Mouse (Mus musculus) heart, postnatal 14 days (tissue): ENCODE results near the gene Olfr130. TPM values are rescaled to one million over a fixed set of nuclear protein-coding genes. Genes with fewer than 3 reads are reported as not detected.

Experiments used
- DNase-seq, 2 experiments: peaks; one replicate each; pipeline ENCODE4 v3.0.0; 2021 to 2022
- intact Hi-C: fragments of 180-260 bp; cut with DNase I; formaldehyde crosslinking; loops from one replicate; pipeline ENCODE4 v1.15.1; 2025
- long read RNA-seq, 2 experiments: library from polyadenylated mRNA; stranded (forward); transcript quantifications; one replicate each; pipeline ENCODE4 v2.0.0; 2021
- total RNA-seq, 2 experiments: library from RNA; stranded (reverse); gene quantifications; 2 replicates each; pipeline ENCODE4 v1.2.3; 2021

The Olfr130 gene
- not detected for total RNA-seq
- long read RNA-seq, experiment 1: 0 reads
- long read RNA-seq, experiment 2: 0 reads

DNA sequence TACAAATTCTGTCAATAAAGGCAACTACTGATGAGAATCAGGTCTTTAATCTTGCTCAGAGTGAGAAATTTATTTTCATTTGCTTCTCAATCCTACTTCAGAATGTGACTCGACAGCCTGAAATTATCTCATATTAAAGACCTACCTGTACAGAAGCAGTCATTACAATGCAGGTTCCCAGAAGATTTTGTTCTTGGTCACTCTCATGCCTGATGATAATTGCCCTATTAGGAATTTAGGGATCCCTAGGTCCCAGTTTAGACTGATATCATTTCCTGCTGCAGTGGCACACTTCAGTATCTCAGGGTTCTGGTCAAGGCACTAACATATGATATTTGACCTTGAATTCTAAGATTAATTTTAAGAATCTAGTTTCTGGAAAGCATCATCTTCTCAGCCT, at the start of gene Olfr130:
TSS of gene Olfr130 (plus strand) at position 301 of the 400 bp plus-strand sequence.
- no peak for DNase-seq
- intact Hi-C loops: no loop called here

DNA sequence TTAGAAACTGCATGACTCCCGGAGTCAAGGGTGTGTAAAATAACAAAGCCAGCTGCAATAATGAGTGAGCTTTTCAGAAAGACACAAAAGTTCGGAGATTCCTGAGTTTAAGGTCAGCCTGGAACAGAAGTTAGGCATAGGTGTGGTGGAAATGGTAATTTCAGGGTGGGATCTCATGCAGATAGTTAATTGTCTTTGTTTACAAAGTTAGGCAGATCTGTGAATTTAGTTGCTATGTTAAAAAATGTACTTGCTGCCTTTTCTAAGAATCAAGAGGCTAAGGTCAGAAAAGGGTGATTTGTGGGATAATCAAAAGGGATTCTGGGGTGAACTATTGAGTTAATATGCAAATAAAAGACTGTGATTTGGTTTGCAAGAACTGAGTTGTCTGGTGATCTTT, 47.4 kb upstream of the Olfr130 start:
- DNase-seq: no peak
- intact Hi-C loops: no loop called here

DNA sequence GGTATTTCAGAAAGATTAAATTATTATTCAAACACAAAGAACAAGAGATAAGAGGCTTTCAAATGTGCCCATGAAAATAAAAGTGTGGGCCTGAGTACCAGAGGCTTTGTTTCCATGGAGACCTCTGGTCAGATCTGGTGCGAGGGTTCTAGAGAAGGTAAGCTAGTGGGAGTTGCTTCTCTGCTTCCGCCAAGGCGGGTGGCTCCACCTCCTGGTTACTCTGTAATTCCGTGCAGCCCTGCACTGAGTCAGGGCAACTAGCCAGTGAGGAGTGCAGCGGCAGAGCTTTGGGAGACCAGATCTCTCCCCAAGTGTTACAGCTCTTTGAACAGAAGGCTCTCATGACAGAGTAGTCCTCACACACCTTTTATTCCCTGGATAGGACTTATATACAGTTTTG, 37.4 kb upstream of the Olfr130 start:
- DNase-seq: no peak
- intact Hi-C loops: no loop called here

DNA sequence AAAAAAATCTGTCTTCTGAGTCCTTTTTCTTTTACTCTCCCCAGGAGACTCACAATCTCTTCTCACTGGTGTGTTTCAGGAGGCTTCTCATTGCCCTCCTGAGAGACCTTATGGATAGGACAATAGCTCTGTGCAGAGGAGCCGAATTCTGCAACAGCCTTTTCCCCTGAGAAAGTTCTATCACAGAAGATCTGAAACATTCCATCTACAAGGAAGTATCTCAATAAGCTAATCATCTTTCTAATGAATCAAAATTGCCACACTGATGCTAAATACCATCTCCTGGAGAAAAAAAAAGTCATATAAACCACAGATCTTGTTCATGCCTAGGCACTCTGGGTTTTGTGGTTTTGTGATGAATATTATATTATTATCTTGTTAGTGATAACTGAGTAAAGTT, 3.7 kb upstream of the Olfr130 start, which contains the start of gene Olfr129:
TSS of gene Olfr129 (minus strand) at position 101 of the 400 bp plus-strand sequence.
- intact Hi-C loops: no loop called here

DNA sequence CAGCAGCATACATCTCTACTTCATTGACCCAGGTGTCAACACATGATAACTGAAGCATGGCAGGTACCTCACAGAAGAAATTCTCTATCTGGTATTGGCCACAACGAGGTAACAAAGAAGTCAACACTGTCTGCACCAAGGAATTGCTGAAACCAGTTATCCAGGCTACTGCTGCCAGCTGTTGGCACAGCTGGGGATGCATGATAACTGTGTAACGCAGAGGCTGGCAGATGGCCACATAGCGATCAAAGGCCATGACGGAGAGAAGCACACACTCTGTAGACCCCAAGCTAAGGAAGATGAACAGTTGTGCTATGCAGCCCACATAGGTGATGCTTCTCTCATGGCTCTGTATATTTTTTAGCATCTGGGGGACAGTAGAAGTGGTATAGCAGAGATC, 18.6 kb downstream of the Olfr130 start:
- intact Hi-C loops: no loop called here
- no peak for DNase-seq

More for the DNA sequence above, 3.7 kb upstream of the Olfr130 start, which contains the start of gene Olfr129:
- no peak for DNase-seq

DNA sequence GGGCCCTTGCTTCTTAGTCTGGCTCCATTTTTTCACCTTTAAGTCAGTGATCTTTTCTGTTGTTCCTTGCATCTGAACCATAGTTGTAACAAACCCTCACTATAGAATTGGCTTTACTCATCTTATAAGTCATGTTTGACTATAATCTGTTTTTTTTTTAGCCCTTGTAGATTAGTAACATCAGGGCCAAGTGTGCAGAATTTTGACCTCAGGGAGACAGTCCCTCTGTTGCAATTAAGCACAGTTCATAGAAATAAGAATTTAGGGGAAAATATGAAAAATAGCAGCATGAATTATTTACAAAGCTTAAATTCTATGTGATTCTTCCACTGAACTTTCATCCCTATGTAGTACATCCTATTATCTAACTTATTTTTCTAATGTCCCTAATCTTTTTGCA, 24.9 kb downstream of the Olfr130 start, which contains the start of gene Olfr131:
TSS of gene Olfr131 (minus strand) at position 101 of the 400 bp plus-strand sequence.
- intact Hi-C loops: no loop called here
- no peak for DNase-seq

Other genes with a start within 250 kb of the Olfr130 start
- gene Olfr125, start 231.0 kb upstream of the Olfr130 start, total RNA-seq: not detected
- gene Olfr126, start 216.4 kb upstream of the Olfr130 start, total RNA-seq: not detected
- not detected for gene Olfr127, start 163.5 kb upstream of the Olfr130 start, total RNA-seq
- not detected for gene Olfr128, start 143.4 kb upstream of the Olfr130 start, total RNA-seq
- not detected for gene Olfr761, start 110.8 kb upstream of the Olfr130 start, total RNA-seq
- not detected for gene Olfr129, start 3.8 kb upstream of the Olfr130 start, total RNA-seq
- gene Olfr131, start 24.8 kb downstream of the Olfr130 start, total RNA-seq: not detected
- not detected for gene Olfr132, start 70.6 kb downstream of the Olfr130 start, total RNA-seq
- gene Olfr133, start 81.4 kb downstream of the Olfr130 start, total RNA-seq: not detected
- gene Olfr134, start 107.5 kb downstream of the Olfr130 start, total RNA-seq: not detected
- not detected for gene Olfr135, start 140.4 kb downstream of the Olfr130 start, total RNA-seq
- gene Olfr138, start 197.1 kb downstream of the Olfr130 start, total RNA-seq: not detected
- not detected for gene Olfr137, start 243.6 kb downstream of the Olfr130 start, total RNA-seq